Mouse (Mus musculus) embryonic stem cell, embryonic (primary cell): ENCODE data around the gene Nrxn3.

Source experiments
- CTCF ChIA-PET, 4 experiments: fragments of 300-600 bp in 2 of 4; fragments of 350-600 bp in 2 of 4; sonication (Branson Sonifier 250); formaldehyde crosslinking; loops; one replicate each; lab custom pipeline; 2022; ENCODE audit warnings: inconsistent platforms in 2 of 4; lab: Charles Lee
- POLR2A ChIA-PET, 4 experiments: fragments of 300-600 bp in 2 of 4; fragments of 350-600 bp in 2 of 4; sonication (Branson Sonifier 250); formaldehyde crosslinking; loops; one replicate each; lab custom pipeline; 2022; ENCODE audit warnings: antibody characterized with exemption in 4 of 4, inconsistent platforms in 1 of 4; lab: Charles Lee

Nrxn3 gene

DNA sequence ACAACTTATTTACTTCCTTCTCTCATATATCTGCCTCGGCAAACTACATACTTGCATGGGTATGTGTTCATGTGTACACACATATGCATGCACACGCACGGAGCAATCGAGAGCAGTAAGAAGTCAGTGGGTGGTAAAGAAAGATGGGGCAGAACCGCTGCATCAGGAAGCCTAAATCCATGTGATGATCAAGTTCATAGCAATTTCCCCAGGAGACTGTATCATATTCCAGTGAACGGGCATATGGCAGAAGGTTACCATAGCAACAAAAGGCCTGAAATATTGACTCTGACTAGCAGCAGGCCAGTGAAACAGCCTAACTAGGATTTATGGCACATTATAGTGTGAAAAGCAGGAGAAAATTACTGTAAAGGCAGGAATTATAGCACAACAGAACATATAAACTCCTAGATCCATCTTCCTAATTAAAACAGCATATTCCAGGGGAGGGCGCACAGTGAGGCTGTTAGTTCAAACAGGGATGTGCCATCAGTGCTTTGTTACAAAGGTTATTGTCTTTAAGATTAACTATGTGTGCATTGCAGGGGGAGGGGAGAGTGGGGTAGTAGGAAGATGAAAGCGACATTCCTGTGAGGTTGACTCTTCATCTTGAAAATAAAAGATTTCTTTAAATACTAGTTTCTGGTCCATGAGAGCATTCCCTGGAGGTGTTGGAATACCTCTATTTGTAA, 1195.6 kb downstream of the Nrxn3 start:
- ChIA-PET POLR2A (no interaction called here), CTCF (no interaction called here)

- ChIA-PET CTCF (no interaction called here), POLR2A (interaction anchor here in 1 of 4 experiments (0.7 kb wide), 1 partner anchor 55 kb away, joined by 3 read pairs; no protein-coding TSS in a partner anchor)
Observed at GRCm38 (mm10) chr12:89932338-89932737, 1209.7 kb downstream of the Nrxn3 start.

DNA sequence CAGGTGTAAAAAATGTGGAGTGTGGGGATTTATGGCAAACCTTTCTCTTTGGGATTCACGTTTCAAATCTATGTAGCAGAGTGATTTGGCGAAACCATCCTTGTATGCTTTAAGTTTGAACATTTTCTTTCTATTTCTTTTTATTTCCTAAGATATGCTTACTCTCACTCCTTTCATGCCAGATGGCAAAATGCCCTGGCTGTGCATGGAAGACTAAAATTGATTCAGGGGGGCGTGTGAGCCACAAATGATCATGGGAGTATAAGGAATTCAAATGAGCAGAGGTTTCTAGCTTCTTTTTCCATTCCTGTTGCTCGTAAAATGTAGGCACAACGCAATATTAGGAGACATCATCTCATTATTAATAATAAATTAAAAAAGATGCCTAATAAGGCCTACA, 1211.0 kb downstream of the Nrxn3 start:
- ChIA-PET POLR2A (interaction anchor here in 1 of 4 experiments (1.1 kb wide), 1 partner anchor 59 kb away, joined by 3 read pairs; no protein-coding TSS in a partner anchor), CTCF (no interaction called here)

GRCm38 (mm10) chr12:89940746-89941145, 1218.1 kb downstream of the Nrxn3 start:
- ChIA-PET CTCF (no interaction called here), POLR2A (no interaction called here)

DNA sequence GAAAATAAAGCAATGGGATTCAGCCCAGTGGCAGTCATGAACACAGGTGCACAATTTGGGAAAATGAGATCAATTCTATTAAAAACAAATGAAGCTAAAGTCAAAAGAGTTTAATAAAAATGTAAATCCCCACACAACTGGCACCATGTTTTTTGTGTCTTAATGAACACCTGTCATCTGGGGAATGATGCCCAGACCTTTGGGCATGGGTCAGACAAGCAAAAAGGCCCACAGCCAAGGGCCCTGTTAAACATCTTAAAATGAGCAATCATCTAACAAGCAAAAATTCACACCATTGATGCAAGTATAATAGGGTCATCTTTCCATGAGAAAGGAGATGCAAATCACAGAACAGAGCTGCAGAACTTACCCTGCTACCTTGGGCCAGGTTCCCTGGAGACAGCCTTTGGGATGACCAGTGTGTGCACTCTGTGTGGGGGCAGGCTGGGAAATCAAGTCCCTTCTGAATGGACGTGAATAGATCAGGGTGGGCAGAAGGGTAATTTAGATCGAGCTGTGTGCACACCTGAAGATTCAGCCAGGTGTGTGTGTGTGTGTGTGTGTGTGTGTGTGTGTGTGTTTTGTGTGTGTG, 1223.3 kb downstream of the Nrxn3 start:
- CTCF ChIA-PET: interaction anchor here in 1 of 4 experiments (0.7 kb wide), 1 partner anchor 41 kb away, joined by 3 read pairs; no protein-coding TSS in a partner anchor

DNA sequence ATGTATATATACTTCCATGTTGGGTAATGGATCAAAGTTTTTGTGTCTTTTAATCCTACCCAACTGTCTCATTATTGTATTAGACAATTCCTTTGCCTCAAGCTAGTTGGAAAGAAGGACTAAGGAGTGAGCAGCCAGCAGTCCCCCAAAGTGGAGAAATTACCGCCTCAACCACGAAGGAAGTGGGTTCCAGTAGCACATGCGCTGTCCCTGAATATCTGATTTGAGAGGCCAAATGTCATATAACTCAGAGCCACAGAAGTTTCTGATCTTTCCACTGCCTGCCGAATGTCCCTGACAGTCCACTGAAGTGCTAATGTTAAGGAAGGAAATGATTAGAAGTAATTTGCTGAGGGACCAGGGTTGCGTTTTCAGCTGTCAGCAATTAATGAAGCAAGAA, 1223.8 kb downstream of the Nrxn3 start:
- ChIA-PET POLR2A (no interaction called here), CTCF (no interaction called here)

More for the DNA sequence above, 1223.3 kb downstream of the Nrxn3 start:
- POLR2A ChIA-PET: no interaction called here

GRCm38 (mm10) chr12:89953237-89953636, 1230.6 kb downstream of the Nrxn3 start:
- ChIA-PET POLR2A (no interaction called here), CTCF (no interaction called here)

DNA sequence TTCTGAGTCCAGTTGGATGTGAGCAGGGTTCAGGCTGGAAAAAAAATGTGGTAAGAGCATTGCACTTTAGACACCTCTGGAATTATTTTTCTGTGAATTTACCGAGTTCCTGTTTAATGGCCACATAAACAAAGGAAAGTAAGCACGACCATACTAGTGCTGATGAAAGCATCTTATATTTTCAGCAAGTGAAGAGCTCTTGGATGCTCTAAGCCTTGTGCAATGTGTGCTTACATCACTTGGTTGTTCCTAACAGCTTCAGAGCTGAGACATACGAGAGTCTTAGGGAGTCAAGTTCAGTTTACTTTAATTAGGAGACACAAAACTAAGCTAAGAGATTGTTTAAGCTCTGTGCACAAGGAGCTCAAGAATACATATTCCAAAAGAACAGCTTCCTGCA, 1231.0 kb downstream of the Nrxn3 start:
- CTCF ChIA-PET: no interaction called here
- POLR2A ChIA-PET: no interaction called here

- ChIA-PET POLR2A (no interaction called here), CTCF (no interaction called here)
Observed at GRCm38 (mm10) chr12:89954441-89955070, 1231.9 kb downstream of the Nrxn3 start.

DNA sequence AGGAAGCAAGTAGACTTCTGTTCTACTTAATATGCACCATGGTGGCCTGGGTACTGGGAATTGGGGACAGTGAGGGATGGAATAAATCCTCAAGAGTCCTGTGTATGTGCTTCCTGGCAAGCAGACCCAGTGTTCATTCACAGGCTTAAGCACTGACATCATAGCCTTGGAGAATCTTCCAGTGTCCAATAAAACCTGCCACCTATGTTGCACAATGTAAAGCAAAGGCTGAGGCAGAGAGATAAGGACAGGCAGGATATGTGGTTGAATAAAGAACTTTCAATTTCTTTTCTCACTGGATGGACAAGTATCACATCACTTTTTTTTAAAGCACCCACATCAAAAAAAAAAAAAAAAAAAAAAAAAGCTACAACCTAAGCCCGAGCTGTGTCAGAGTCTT, 1240.4 kb downstream of the Nrxn3 start:
- POLR2A ChIA-PET: interaction anchor here in 1 of 4 experiments (0.6 kb wide), 1 partner anchor 1838 kb away, joined by 3 read pairs; no protein-coding TSS in a partner anchor
- CTCF ChIA-PET: no interaction called here

DNA sequence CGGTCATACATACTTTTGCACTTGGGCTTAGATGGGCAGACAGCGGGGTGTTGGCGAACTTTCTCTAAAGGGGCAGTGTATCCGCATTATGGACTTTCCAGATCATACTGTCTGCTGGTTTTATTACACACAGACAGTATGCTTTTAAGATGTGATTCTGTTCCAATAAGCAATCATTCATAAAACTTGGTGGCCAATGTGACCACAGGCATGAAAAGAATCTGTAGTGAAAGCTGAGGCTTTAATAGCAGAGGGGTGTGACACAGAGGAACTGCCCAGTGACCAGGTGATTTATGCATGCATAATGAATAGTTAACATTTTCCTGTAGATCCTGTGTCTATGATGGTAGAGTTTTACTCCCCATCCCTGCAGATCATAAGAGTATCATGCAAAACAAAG, 1254.0 kb downstream of the Nrxn3 start:
- CTCF ChIA-PET: no interaction called here

DNA sequence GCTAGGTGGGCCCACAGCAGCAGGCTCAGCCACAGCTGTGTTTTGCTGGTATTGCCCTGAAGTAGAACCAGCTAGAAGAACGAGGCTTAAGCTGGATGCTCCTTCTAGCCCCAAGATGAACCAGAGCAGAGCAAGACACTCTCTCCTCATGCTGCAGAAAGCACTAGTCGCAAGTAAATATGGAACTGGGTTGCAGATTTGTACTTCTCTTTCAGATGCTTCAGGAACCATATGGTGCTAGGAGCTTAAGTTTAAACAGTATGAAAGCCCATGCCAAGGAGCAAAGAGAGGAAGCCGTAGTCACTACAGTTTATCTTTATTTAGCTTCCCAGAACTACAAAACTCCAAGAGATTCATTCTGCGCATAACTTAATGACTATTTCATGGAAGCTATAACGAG, 1254.8 kb downstream of the Nrxn3 start:
- ChIA-PET CTCF (no interaction called here), POLR2A (no interaction called here)

More for the DNA sequence above, 1254.0 kb downstream of the Nrxn3 start:
- POLR2A ChIA-PET: no interaction called here

DNA sequence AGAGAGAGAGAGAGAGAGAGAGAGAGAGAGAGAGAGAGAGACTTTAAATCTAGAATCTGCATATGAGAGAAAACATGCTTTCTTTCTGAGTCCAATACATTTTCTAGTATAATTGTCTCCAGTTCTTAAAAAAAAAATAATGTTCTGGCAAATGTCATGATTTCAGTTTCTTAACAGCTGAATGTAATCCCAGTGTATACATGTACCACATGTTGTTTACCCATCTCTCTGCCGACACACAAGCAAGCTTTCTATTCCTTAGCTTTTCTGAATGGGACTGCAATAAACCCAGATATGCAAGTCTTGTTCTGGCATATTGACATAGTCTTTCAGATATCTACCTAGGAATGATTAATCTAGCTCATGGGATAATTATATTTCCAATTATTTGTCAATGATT, 1256.5 kb downstream of the Nrxn3 start:
- ChIA-PET POLR2A (no interaction called here), CTCF (no interaction called here)

- POLR2A ChIA-PET: no interaction called here
- CTCF ChIA-PET: no interaction called here
Observed at GRCm38 (mm10) chr12:89982445-89982844, 1259.8 kb downstream of the Nrxn3 start.

GRCm38 (mm10) chr12:89983399-89983798, 1260.7 kb downstream of the Nrxn3 start:
- POLR2A ChIA-PET: no interaction called here
- CTCF ChIA-PET: no interaction called here

GRCm38 (mm10) chr12:89986219-89986618, 1263.5 kb downstream of the Nrxn3 start:
- CTCF ChIA-PET: interaction anchor here in 1 of 4 experiments (0.6 kb wide), 1 partner anchor 41 kb away, joined by 3 read pairs; no protein-coding TSS in a partner anchor
- POLR2A ChIA-PET: no interaction called here

DNA sequence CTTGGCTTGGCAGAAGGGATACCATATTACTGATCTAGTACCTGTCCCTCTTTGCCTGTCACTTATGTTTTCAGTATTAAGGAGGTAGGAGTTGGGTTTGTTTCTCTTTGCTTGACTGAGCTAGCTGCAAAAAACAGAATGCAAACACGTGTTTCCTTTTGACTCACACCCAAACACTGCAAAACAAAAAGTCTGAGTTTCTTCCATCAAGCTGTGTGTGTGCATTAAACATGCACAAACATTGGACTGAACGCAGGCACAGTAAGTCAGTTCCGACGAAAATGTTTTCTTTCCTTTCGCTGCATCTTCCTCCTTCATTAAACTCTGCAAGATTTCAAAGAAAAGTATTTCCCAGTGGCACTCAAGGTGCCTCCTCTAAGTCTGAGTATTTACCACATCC, 1270.6 kb downstream of the Nrxn3 start:
- POLR2A ChIA-PET: no interaction called here
- CTCF ChIA-PET: no interaction called here

GRCm38 (mm10) chr12:89995392-89995791, 1272.7 kb downstream of the Nrxn3 start:
- ChIA-PET CTCF (no interaction called here), POLR2A (interaction anchor here in 1 of 4 experiments (0.6 kb wide), 1 partner anchor 316 kb away, joined by 4 read pairs; no protein-coding TSS in a partner anchor)

- CTCF ChIA-PET: no interaction called here
- POLR2A ChIA-PET: no interaction called here
Observed at GRCm38 (mm10) chr12:90010280-90010679, 1287.6 kb downstream of the Nrxn3 start.

- POLR2A ChIA-PET: no interaction called here
- CTCF ChIA-PET: no interaction called here
Observed at GRCm38 (mm10) chr12:90013958-90014357, 1291.3 kb downstream of the Nrxn3 start.
